Mouse (Mus musculus): ENCODE data around the gene Pitpnm2.
"Not testable (repeated sequence)": the region's sequence is repeated elsewhere in the genome, so short reads cannot be mapped to it uniquely, and the experiment has no call there.

The Pitpnm2 gene

GRCm38 (mm10) chr5:124249614-124250591 lies at the start of gene Pitpnm2:
TSS of gene Pitpnm2 (minus strand) at chr5:124249760.
- no peak for DNase-seq (ENCODE audit: extremely low read depth, low read depth, low spot score)

GRCm38 (mm10) chr5:124299307-124299706 lies 49.7 kb upstream of the Pitpnm2 start:
- DNase-seq (ENCODE audit: extremely low read depth, low read depth, low spot score), result not testable (repeated sequence)

GRCm38 (mm10) chr5:124296475-124296874 lies 46.9 kb upstream of the Pitpnm2 start:
- DNase-seq (ENCODE audit: extremely low read depth, low read depth, low spot score), result no peak

- no peak for DNase-seq (ENCODE audit: extremely low read depth, low read depth, low spot score)
These were observed 44.4 kb upstream of the Pitpnm2 start for GRCm38 (mm10) chr5:124293967-124294366.

GRCm38 (mm10) chr5:124290216-124290615 lies 40.7 kb upstream of the Pitpnm2 start:
- no peak for DNase-seq (ENCODE audit: extremely low read depth, low read depth, low spot score)

- no peak for DNase-seq (ENCODE audit: extremely low read depth, low read depth, low spot score)
These were observed 38.2 kb upstream of the Pitpnm2 start for GRCm38 (mm10) chr5:124287616-124288247.

- DNase-seq (ENCODE audit: extremely low read depth, low read depth, low spot score), result no peak
These were observed 34.8 kb upstream of the Pitpnm2 start for GRCm38 (mm10) chr5:124284330-124284729.

GRCm38 (mm10) chr5:124282854-124283253 lies 33.3 kb upstream of the Pitpnm2 start:
- DNase-seq (ENCODE audit: extremely low read depth, low read depth, low spot score), result no peak

- DNase-seq (ENCODE audit: extremely low read depth, low read depth, low spot score), result no peak
These were observed 20.7 kb upstream of the Pitpnm2 start for GRCm38 (mm10) chr5:124270226-124270625.

- no peak for DNase-seq (ENCODE audit: extremely low read depth, low read depth, low spot score)
These were observed 20.1 kb upstream of the Pitpnm2 start for GRCm38 (mm10) chr5:124269661-124270060.

- no peak for DNase-seq (ENCODE audit: extremely low read depth, low read depth, low spot score)
These were observed 18.1 kb upstream of the Pitpnm2 start for GRCm38 (mm10) chr5:124267652-124268051.

GRCm38 (mm10) chr5:124266821-124267220 lies 17.3 kb upstream of the Pitpnm2 start:
- DNase-seq (ENCODE audit: extremely low read depth, low read depth, low spot score), result no peak

GRCm38 (mm10) chr5:124263246-124263645 lies 13.7 kb upstream of the Pitpnm2 start:
- no peak for DNase-seq (ENCODE audit: extremely low read depth, low read depth, low spot score)

GRCm38 (mm10) chr5:124262090-124262489 lies 12.5 kb upstream of the Pitpnm2 start:
- DNase-seq (ENCODE audit: extremely low read depth, low read depth, low spot score), result no peak

GRCm38 (mm10) chr5:124259133-124259532 lies 9.6 kb upstream of the Pitpnm2 start:
- DNase-seq (ENCODE audit: extremely low read depth, low read depth, low spot score), result no peak

- DNase-seq (ENCODE audit: extremely low read depth, low read depth, low spot score), result no peak
These were observed 8.5 kb upstream of the Pitpnm2 start for GRCm38 (mm10) chr5:124258026-124258425.

- no peak for DNase-seq (ENCODE audit: extremely low read depth, low read depth, low spot score)
These were observed 5.6 kb upstream of the Pitpnm2 start for GRCm38 (mm10) chr5:124255141-124255540.

GRCm38 (mm10) chr5:124253555-124253954 lies 4.0 kb upstream of the Pitpnm2 start:
- no peak for DNase-seq (ENCODE audit: extremely low read depth, low read depth, low spot score)

- no peak for DNase-seq (ENCODE audit: extremely low read depth, low read depth, low spot score)
These were observed 3.2 kb upstream of the Pitpnm2 start for GRCm38 (mm10) chr5:124252580-124253320.

- DNase-seq (ENCODE audit: extremely low read depth, low read depth, low spot score), result no peak
These were observed 1.5 kb upstream of the Pitpnm2 start for GRCm38 (mm10) chr5:124251070-124251469.
